Mouse (Mus musculus) R1 (cell line): ENCODE measurements at regions not wholly inside any gene's neighbourhood (a gene's known extent, or its start where the extent isn't known, plus 50 kb on each side); places are given as distances from the start of the nearest gene placed in this dataset.

Experiments used
- DNase-seq: peaks from one replicate; pipeline ENCODE4 v3.0.0-alpha.2; 2018; ENCODE audit warnings: low read depth, low spot score

GRCm38 (mm10) chr3:52861538-52861937, 155.5 kb downstream of the Cog6 start:
- no peak for DNase-seq

GRCm38 (mm10) chr3:52859848-52860247, 157.2 kb downstream of the Cog6 start:
- no peak for DNase-seq

GRCm38 (mm10) chr3:52859266-52859825, 157.7 kb downstream of the Cog6 start:
- no peak for DNase-seq

- DNase-seq = no peak
Observed at GRCm38 (mm10) chr3:52858259-52858658, 158.8 kb downstream of the Cog6 start.

- DNase-seq = no peak
Observed at GRCm38 (mm10) chr3:52857076-52857475, 160.0 kb downstream of the Cog6 start.

GRCm38 (mm10) chr3:52854560-52854959, 162.5 kb downstream of the Cog6 start:
- DNase-seq = no peak

- no peak for DNase-seq
Observed at GRCm38 (mm10) chr3:52853126-52853525, 163.9 kb downstream of the Cog6 start.

GRCm38 (mm10) chr3:52845166-52845565, 171.9 kb downstream of the Cog6 start:
- no peak for DNase-seq

- DNase-seq = peak; percentile 91
Observed at GRCm38 (mm10) chr3:52843998-52844397, 173.0 kb downstream of the Cog6 start.

GRCm38 (mm10) chr3:52842866-52843425, 174.1 kb downstream of the Cog6 start:
- no peak for DNase-seq

GRCm38 (mm10) chr3:52840160-52840953, 176.7 kb downstream of the Cog6 start:
- DNase-seq = no peak

GRCm38 (mm10) chr3:52838020-52838419, 179.0 kb downstream of the Cog6 start:
- DNase-seq = no peak

GRCm38 (mm10) chr3:52837527-52837926, 179.5 kb downstream of the Cog6 start:
- peak; percentile 22 for DNase-seq

- DNase-seq = peak; percentile 26
Observed at GRCm38 (mm10) chr3:52836780-52837179, 180.3 kb downstream of the Cog6 start.

- no peak for DNase-seq
Observed at GRCm38 (mm10) chr3:52832421-52832820, 184.6 kb downstream of the Cog6 start.

GRCm38 (mm10) chr3:52831986-52832385, 185.1 kb downstream of the Cog6 start:
- no peak for DNase-seq

GRCm38 (mm10) chr3:52830101-52830500, 186.9 kb downstream of the Cog6 start:
- DNase-seq = no peak

- no peak for DNase-seq
Observed at GRCm38 (mm10) chr3:52829069-52829468, 188.0 kb downstream of the Cog6 start.

- no peak for DNase-seq
Observed at GRCm38 (mm10) chr3:52828473-52828872, 188.6 kb downstream of the Cog6 start.

GRCm38 (mm10) chr3:52822848-52823247, 194.2 kb downstream of the Cog6 start:
- no peak for DNase-seq

GRCm38 (mm10) chr3:52821450-52821849, 195.6 kb downstream of the Cog6 start:
- DNase-seq = no peak

- no peak for DNase-seq
Observed at GRCm38 (mm10) chr3:52818401-52818800, 198.6 kb downstream of the Cog6 start.

GRCm38 (mm10) chr3:52817416-52817815, 199.6 kb downstream of the Cog6 start:
- no peak for DNase-seq
